Mouse (Mus musculus) CH12.LX (cell line): ENCODE measurements around the gene Apol7a.

Experiments used
- CTCF ChIP-seq, 2 experiments: IDR thresholded peaks in 1 of 2; conservative IDR thresholded peaks in 1 of 2; 2 replicates each; pipeline ENCODE4 v1.5.1; 2011 to 2012; ENCODE audit warnings: low read depth in 2 of 2, low read length in 2 of 2, improper control_type of control experiment in 1 of 2, inconsistent platforms in 1 of 2, mild to moderate bottlenecking in 1 of 2, moderate library complexity in 1 of 2
- GABPA ChIP-seq: IDR thresholded peaks from 2 replicates; pipeline ENCODE4 v1.6.1; 2012; ENCODE audit warnings: low read depth, low read length, improper control_type of control experiment, inconsistent platforms; ENCODE audit not compliant: insufficient replicate concordance
- IRF4 ChIP-seq: IDR thresholded peaks from 2 replicates; pipeline ENCODE4 v1.6.1; 2014; ENCODE audit warnings: low read depth, mild to moderate bottlenecking, inconsistent platforms, low read length, improper control_type of control experiment
- MAZ ChIP-seq: IDR thresholded peaks from 2 replicates; pipeline ENCODE4 v1.6.1; 2012; ENCODE audit warnings: low read depth, mild to moderate bottlenecking, inconsistent platforms, low read length, improper control_type of control experiment, moderate library complexity
- RCOR1 ChIP-seq: conservative IDR thresholded peaks from 2 replicates; pipeline ENCODE4 v1.6.1; 2012; ENCODE audit warnings: low read depth, mild to moderate bottlenecking, inconsistent platforms, low read length, improper control_type of control experiment
- TCF12 ChIP-seq: IDR thresholded peaks from 2 replicates; pipeline ENCODE4 v1.6.1; 2014; ENCODE audit warnings: low read depth, mild to moderate bottlenecking, inconsistent platforms, low read length, improper control_type of control experiment
- USF2 ChIP-seq: conservative IDR thresholded peaks from 2 replicates; pipeline ENCODE4 v1.6.1; 2011; ENCODE audit warnings: low read depth, low read length, improper control_type of control experiment
- ZNF384 ChIP-seq: IDR thresholded peaks from 2 replicates; pipeline ENCODE4 v1.6.1; 2012; ENCODE audit warnings: low read depth, low read length, improper control_type of control experiment, inconsistent platforms

DNA sequence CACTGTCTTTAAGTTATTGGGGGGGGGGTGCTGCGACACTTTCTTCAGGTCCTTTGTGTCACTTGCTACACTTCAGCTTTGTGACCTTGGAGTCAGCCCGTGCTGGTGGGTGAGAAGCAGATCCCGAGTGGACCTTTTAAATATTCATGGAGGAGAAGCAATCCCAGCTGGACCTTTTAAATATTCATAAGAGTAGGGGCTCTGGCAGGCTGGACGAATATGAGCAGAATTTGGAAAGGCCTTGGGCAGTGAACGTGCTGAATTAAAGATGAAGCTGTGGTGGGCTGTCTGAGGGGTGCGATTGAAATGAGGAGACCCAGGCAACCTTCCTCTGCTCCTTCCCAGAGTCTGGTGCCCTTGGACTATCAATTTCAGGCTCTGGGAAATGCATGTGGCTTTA is 35.3 kb downstream of the Apol7a start:
- TF ChIP-seq CTCF (conservative IDR thresholded peaks at IDR 0.05 in 1 of 2, IDR thresholded peaks at IDR 0.05 in 1 of 2; ENCODE audit: low read depth in 2 of 2, low read length in 2 of 2) (no peak), RCOR1 (no peak), IRF4 (no peak), USF2 (no peak), MAZ (no peak), TCF12 (no peak), ZNF384 (no peak), GABPA (no peak)
